Mouse (Mus musculus): ENCODE data around the gene Gm35549.
A peak's percentile ranks its signal among the peaks of the same experiment; 100 is the strongest.

Gene Gm35549

GRCm38 (mm10) chr9:122829826-122830380 lies 13.9 kb downstream of the Gm35549 start:
- DNase-seq (ENCODE audit: extremely low read depth, insufficient read length, low spot score): no peak

GRCm38 (mm10) chr9:122826743-122827142 lies 17.1 kb downstream of the Gm35549 start:
- no peak for DNase-seq (ENCODE audit: extremely low read depth, insufficient read length, low spot score)

- DNase-seq (ENCODE audit: extremely low read depth, insufficient read length, low spot score): no peak
These were observed 20.3 kb downstream of the Gm35549 start for GRCm38 (mm10) chr9:122823374-122824017.

GRCm38 (mm10) chr9:122815239-122815851 lies 28.5 kb downstream of the Gm35549 start:
- no peak for DNase-seq (ENCODE audit: extremely low read depth, insufficient read length, low spot score)

- DNase-seq (ENCODE audit: extremely low read depth, insufficient read length, low spot score): no peak
These were observed 29.1 kb downstream of the Gm35549 start for GRCm38 (mm10) chr9:122814775-122815174.

- no peak for DNase-seq (ENCODE audit: extremely low read depth, insufficient read length, low spot score)
These were observed 31.4 kb downstream of the Gm35549 start for GRCm38 (mm10) chr9:122812386-122812785.

- no peak for DNase-seq (ENCODE audit: extremely low read depth, insufficient read length, low spot score)
These were observed 33.6 kb downstream of the Gm35549 start for GRCm38 (mm10) chr9:122810212-122810611.

- no peak for DNase-seq (ENCODE audit: extremely low read depth, insufficient read length, low spot score)
These were observed 36.6 kb downstream of the Gm35549 start for GRCm38 (mm10) chr9:122807186-122807585.

GRCm38 (mm10) chr9:122805845-122806341 lies 37.9 kb downstream of the Gm35549 start:
- DNase-seq (ENCODE audit: extremely low read depth, insufficient read length, low spot score): no peak

GRCm38 (mm10) chr9:122805053-122805844 lies 38.6 kb downstream of the Gm35549 start, which contains the start of gene Tcaim:
Tcaim (plus strand) TSS chr9:122805539.
- peak; percentile 95 for DNase-seq (ENCODE audit: extremely low read depth, insufficient read length, low spot score)

GRCm38 (mm10) chr9:122786534-122786933 lies 57.3 kb downstream of the Gm35549 start:
- no peak for DNase-seq (ENCODE audit: extremely low read depth, insufficient read length, low spot score)

- DNase-seq (ENCODE audit: extremely low read depth, insufficient read length, low spot score): no peak
These were observed 58.6 kb downstream of the Gm35549 start for GRCm38 (mm10) chr9:122785231-122785630.

Measured in 3134 (cell line).